Mouse (Mus musculus): ENCODE data around the gene Fancc.

Fancc gene

GRCm38 (mm10) chr13:63345476-63346225 is 151.4 kb downstream of the Fancc start:
- DNase-seq, result no peak

GRCm38 (mm10) chr13:63344481-63344880 is 152.6 kb downstream of the Fancc start:
- DNase-seq, result no peak

GRCm38 (mm10) chr13:63342781-63343180 is 154.3 kb downstream of the Fancc start:
- DNase-seq, result no peak

GRCm38 (mm10) chr13:63339946-63340345 is 157.1 kb downstream of the Fancc start:
- no peak for DNase-seq

- no peak for DNase-seq
Observed at GRCm38 (mm10) chr13:63337239-63337960, 159.7 kb downstream of the Fancc start.

GRCm38 (mm10) chr13:63336335-63336734 is 160.7 kb downstream of the Fancc start:
- no peak for DNase-seq

GRCm38 (mm10) chr13:63335421-63336134 is 161.5 kb downstream of the Fancc start:
- peak; percentile 59 to 68 for DNase-seq

GRCm38 (mm10) chr13:63332576-63333300 is 164.3 kb downstream of the Fancc start:
- DNase-seq, result peak; percentile 71 to 79

GRCm38 (mm10) chr13:63331379-63331778 is 165.7 kb downstream of the Fancc start:
- peak; percentile 86 to 89 for DNase-seq

GRCm38 (mm10) chr13:63330236-63330860 is 166.7 kb downstream of the Fancc start:
- DNase-seq, result peak; percentile 60 to 68

GRCm38 (mm10) chr13:63326015-63326414 is 171.1 kb downstream of the Fancc start:
- DNase-seq, result no peak

GRCm38 (mm10) chr13:63324978-63325848 is 171.9 kb downstream of the Fancc start:
- DNase-seq, result no peak

GRCm38 (mm10) chr13:63324311-63324710 is 172.8 kb downstream of the Fancc start:
- no peak for DNase-seq

GRCm38 (mm10) chr13:63323286-63324075 is 173.6 kb downstream of the Fancc start:
- no peak for DNase-seq

- no peak for DNase-seq
Observed at GRCm38 (mm10) chr13:63322756-63323155, 174.3 kb downstream of the Fancc start.

GRCm38 (mm10) chr13:63321689-63322088 is 175.4 kb downstream of the Fancc start:
- no peak for DNase-seq

GRCm38 (mm10) chr13:63319814-63320213 is 177.3 kb downstream of the Fancc start:
- no peak for DNase-seq

- DNase-seq, result no peak
Observed at GRCm38 (mm10) chr13:63317681-63318104, 179.4 kb downstream of the Fancc start.

GRCm38 (mm10) chr13:63316407-63316806 is 180.7 kb downstream of the Fancc start:
- no peak for DNase-seq

- DNase-seq, result no peak
Observed at GRCm38 (mm10) chr13:63315777-63316176, 181.3 kb downstream of the Fancc start.

Data from kidney, postnatal 4 days (tissue).